Mouse (Mus musculus): ENCODE measurements around the gene Wdr61.

The Wdr61 gene

GRCm38 (mm10) chr9:54683814-54684605 is 50.3 kb downstream of the Wdr61 start:
- no peak for DNase-seq (ENCODE audit: low read depth, low spot score)

DNA sequence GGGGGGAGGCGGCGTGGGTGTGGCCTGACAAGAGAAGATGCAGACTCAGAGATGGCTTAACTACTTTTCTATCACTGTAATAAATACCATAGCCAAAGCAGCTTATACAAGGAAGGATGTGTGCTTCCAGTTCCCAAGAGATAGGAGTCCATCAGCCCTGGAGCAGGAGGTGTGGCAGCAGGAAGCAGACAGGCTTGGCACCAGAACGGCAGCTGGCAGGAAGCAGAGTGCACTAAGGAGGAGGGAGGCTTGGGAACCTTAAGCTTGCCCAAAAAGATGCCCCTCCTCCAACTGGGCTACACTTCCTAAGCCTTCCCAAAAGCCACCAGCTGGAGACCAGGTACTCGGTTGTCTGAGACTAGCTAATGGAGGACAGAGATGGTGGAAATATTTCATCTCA is 51.5 kb downstream of the Wdr61 start:
- no peak for DNase-seq (ENCODE audit: low read depth, low spot score)

- DNase-seq (ENCODE audit: low read depth, low spot score) = no peak
Observed at GRCm38 (mm10) chr9:54676531-54676986, 57.8 kb downstream of the Wdr61 start.

- no peak for DNase-seq (ENCODE audit: low read depth, low spot score)
Observed at GRCm38 (mm10) chr9:54673887-54674286, 60.4 kb downstream of the Wdr61 start.

- DNase-seq (ENCODE audit: low read depth, low spot score) = no peak
Observed at GRCm38 (mm10) chr9:54671962-54672361, 62.4 kb downstream of the Wdr61 start.

DNA sequence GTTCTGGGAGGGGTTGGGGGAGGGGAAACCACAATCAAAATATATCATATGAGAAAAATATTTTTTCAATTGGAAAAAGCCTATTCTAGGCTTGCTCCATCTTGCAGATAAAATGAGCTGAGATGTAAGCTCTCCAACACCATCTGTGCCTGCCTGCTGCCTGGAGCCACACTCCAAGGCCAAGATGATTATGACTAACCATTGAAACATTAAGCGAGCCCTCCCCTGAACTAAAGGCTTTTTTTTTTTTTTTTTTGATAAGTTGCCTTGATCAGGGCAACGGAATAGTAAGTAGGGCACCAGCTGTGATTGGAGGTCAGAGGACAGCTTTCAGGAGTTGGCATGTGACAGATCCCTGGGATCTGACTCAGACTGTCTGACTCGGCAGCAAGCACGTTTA is 65.9 kb downstream of the Wdr61 start:
- no peak for DNase-seq (ENCODE audit: low read depth, low spot score)

- DNase-seq (ENCODE audit: low read depth, low spot score) = no peak
Observed at GRCm38 (mm10) chr9:54666116-54666515, 68.2 kb downstream of the Wdr61 start.

Data from skeletal muscle tissue, adult 2 months (tissue).